Mouse (Mus musculus) ES-Bruce4 (cell line): ENCODE results near the gene Rps3.

ENCODE experiments used
- CTCF ChIP-seq: IDR thresholded peaks from one replicate; pipeline ENCODE4 v1.8.1; 2011; ENCODE audit warnings: low read depth, low read length
- POLR2A ChIP-seq: IDR thresholded peaks from one replicate; pipeline ENCODE4 v1.8.1; 2011; ENCODE audit warnings: low read length; ENCODE audit not compliant: insufficient read depth

GRCm38 (mm10) chr7:99432863-99433262, 50.7 kb downstream of the Rps3 start:
- no peak for TF ChIP-seq POLR2A
- TF ChIP-seq CTCF: no peak
